Mouse (Mus musculus): Measurements from ENCODE around the gene Rab1b. TPM values are rescaled to one million over a fixed set of nuclear protein-coding genes. Genes with fewer than 3 reads are reported as not detected.
"Not testable (repeated sequence)": the region's sequence is repeated elsewhere in the genome, so short reads cannot be mapped to it uniquely, and the experiment has no call there.

The Rab1b gene
- polyA plus RNA-seq, 1 experiment from 2014 or later: 220 TPM

DNA sequence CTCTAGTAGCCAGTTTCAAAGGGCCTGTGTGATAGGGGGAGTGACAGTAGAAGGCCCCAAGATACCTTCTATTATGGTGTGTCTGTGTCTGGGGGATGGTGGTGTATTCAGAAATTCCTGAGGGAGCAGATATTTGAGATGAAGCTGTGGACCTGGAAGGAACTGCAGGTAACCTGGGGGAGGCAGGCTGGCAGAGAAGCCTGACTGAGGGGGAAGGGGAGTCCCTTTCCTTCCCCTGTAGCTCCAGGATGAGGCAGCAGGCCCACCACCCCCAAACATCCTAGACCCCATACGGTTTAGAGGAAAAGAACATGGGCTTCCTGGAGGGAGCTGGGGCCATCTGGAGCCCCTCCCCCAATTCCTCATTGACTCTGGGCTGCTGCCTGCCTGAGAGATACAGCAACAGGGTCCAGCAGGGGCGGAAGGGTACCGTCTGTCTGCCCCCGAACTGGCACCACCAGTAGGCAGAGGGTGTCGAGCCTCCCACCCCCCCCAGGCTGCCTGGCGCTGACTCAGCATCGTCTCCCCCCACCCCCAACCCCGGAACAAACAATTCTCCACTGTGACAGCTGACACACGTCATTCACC is 10.9 kb downstream of the Rab1b start:
- peak overlapping the region; percentile 93; the same call in 1 of the 2 replicates for H3K4me2 ChIP-seq
- no peaks in the 10 kb centered on the region for H3K9me3 ChIP-seq
- H3K9ac ChIP-seq: peak overlapping the region; percentile 34
- ATAC-seq (ENCODE audit: extremely low read depth, insufficient number of reproducible peaks, low FRiP score, low TSS enrichment): no peak
- H3K27me3 ChIP-seq (replicated peaks): peaks cover 15% of the 10 kb centered on the region; the same call in 1 of the 2 replicates
- H3K36me3 ChIP-seq: peaks cover 48% of the 10 kb centered on the region
- H3K4me3 ChIP-seq: no peak overlapping the region
- no peak overlapping the region for H3K27ac ChIP-seq (replicated peaks)
- 6% methylated on average over 9 of the region's 9 CpGs for WGBS
- H3K4me1 ChIP-seq: peaks cover 65% of the 10 kb centered on the region

DNA sequence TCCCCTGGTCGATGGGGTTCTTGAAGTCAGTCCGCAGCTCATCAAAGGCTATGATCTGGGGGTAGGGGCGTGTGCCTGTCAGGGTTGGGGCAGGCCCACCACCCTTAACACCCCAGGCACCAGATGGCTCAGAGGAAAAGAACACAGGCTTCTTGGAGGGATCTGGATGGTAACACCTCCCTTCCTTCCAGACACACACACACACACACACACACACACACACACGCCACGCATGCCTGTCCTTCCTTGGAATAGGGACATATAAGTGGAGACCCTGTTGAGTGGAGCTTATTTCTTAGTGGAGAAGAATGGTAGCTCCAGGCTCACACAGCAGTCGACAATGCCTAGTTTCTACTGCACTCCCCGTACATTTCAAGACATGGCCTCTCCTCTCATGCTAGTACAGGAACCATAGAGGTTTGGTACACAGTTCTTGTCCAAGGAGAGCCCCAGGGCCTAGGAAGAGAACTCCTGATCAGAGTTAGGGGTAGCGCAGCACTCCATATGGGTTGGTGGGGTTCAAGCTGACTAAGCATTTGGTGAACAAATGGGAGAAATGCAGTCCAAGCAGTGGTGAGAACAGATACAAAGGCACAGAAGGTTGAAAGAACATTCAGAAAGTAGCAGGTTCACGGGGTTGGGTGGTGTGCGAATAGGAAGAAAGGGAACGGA is 12.0 kb downstream of the Rab1b start:
- no peaks in the 10 kb centered on the region for H3K9me3 ChIP-seq
- H3K9ac ChIP-seq: 0 out of 2 replicates have a peak overlapping the region, but pooled peaks have one; percentile 28
- H3K4me3 ChIP-seq: no peak overlapping the region
- H3K27ac ChIP-seq (replicated peaks): no peak overlapping the region
- no peak for ATAC-seq (ENCODE audit: extremely low read depth, insufficient number of reproducible peaks, low FRiP score, low TSS enrichment)
- H3K27me3 ChIP-seq (replicated peaks): peaks cover 15% of the 10 kb centered on the region; the same call in 1 of the 2 replicates
- peaks cover 48% of the 10 kb centered on the region for H3K36me3 ChIP-seq
- H3K4me2 ChIP-seq: no peak overlapping the region
- WGBS: 37% methylated on average over 11 of the region's 11 CpGs
- H3K4me1 ChIP-seq: peaks cover 56% of the 10 kb centered on the region

DNA sequence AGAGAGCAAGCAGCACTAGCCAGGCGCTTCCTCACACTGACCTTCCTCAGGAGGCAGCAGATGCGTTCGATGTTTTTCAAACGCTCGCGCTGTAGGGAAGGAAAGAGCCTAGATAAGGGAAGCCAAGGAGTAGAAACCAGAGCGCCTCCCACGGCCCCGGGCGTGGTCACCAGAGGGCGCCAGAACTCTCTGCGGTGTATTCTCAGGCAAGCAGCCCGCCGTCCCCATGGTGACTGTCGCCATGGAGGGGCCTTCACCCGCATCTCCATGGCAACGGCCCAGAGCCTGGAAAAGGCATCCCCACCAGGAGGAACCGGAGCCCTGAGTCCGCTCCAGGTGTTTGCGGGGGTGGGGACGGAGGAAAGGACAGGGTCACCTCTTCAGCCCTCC is 12.6 kb downstream of the Rab1b start:
- peaks cover 60% of the 10 kb centered on the region for H3K4me1 ChIP-seq
- peaks cover 46% of the 10 kb centered on the region for H3K36me3 ChIP-seq
- whole genome bisulfite sequencing: 0% methylated on average over 21 of the region's 21 CpGs
- no peak overlapping the region for H3K27ac ChIP-seq (replicated peaks)
- peak overlapping the region; percentile 17; the same call in 1 of the 2 replicates for H3K9ac ChIP-seq
- no peak overlapping the region for H3K4me2 ChIP-seq
- ATAC-seq (ENCODE audit: extremely low read depth, insufficient number of reproducible peaks, low FRiP score, low TSS enrichment): peak; percentile 35; the same call in 1 of the 2 replicates
- H3K9me3 ChIP-seq: no peaks in the 10 kb centered on the region
- peaks cover 15% of the 10 kb centered on the region; the same call in 1 of the 2 replicates for H3K27me3 ChIP-seq (replicated peaks)
- H3K4me3 ChIP-seq: no peak overlapping the region

DNA sequence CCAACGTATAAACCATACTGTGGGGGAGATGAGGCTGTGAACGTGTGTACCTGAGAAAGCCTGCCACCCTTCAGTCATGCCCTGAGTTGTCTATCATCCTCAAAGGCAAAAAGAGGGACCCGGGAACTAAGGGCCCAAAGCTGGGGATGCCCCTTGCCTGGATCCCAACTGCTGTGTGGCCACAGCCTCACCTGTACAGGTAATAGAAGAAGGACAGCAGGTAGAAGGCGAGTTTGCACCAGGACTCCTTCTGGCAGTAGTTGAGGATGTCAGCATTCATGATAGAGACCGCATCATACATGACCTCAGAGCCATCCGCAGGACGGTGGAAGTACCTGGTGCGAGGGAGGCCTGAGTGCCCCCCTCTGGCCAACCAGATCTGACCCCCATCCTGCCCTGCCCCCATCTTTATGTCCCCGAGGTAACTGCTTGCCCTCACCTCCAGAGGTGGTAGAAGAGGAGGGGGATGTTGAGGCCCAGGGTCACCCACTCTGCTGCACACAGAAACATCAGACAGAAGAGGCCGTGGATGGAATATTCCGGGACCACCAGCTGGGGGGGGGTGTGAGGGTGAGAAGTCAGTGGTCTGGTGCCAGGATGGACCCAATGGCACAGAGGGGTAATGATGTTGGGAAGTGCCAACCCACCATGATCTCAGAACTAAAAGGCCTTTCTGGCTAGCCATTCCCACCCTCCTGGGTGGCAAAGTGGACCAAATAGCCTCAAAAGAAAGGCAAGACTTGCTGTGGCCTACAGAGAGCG is 13.2 kb downstream of the Rab1b start:
- Histone ChIP-seq H3K4me1 (peaks cover 59% of the 10 kb centered on the region), H3K4me3 (no peak overlapping the region), H3K27me3 (replicated peaks) (peaks cover 15% of the 10 kb centered on the region; the same call in 1 of the 2 replicates), H3K9ac (peak overlapping the region; percentile 17; the same call in 1 of the 2 replicates), H3K4me2 (no peak overlapping the region), H3K9me3 (no peaks in the 10 kb centered on the region), H3K27ac (replicated peaks) (no peak overlapping the region), H3K36me3 (peaks cover 42% of the 10 kb centered on the region)
- WGBS: 70% methylated on average over 12 of the region's 12 CpGs
- no peak; the same call in 1 of the 2 replicates for ATAC-seq (ENCODE audit: extremely low read depth, insufficient number of reproducible peaks, low FRiP score, low TSS enrichment)

DNA sequence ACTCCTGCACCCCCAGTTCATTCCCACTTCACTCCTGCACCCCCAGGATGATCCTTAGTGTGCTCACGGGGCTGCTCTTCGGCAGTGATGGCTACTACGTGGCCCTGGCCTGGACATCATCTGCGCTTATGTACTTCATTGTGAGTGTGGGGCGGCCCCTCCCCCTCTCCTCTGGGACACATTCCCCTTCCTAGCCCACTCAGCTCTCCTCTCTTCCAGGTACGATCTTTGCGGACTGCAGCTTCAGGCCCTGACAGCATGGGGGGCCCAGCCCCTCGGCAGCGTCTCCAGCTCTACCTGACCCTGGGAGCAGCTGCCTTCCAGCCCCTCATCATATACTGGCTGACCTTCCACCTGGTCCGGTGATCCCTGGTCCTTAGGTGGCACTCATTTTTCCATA is 14.8 kb downstream of the Rab1b start:
- no peak for ATAC-seq (ENCODE audit: extremely low read depth, insufficient number of reproducible peaks, low FRiP score, low TSS enrichment)
- Histone ChIP-seq H3K4me1 (peaks cover 50% of the 10 kb centered on the region), H3K27ac (replicated peaks) (no peak overlapping the region), H3K4me3 (no peak overlapping the region), H3K4me2 (no peak overlapping the region), H3K36me3 (peaks cover 42% of the 10 kb centered on the region), H3K27me3 (replicated peaks) (peaks cover 10% of the 10 kb centered on the region; the same call in 1 of the 2 replicates), H3K9ac (no peak overlapping the region), H3K9me3 (no peaks in the 10 kb centered on the region)
- WGBS: 81% methylated on average over 10 of the region's 10 CpGs

- Histone ChIP-seq H3K36me3 (peaks cover 42% of the 10 kb centered on the region), H3K9me3 (no peaks in the 10 kb centered on the region), H3K4me3 (peak overlapping the region; percentile 89), H3K27me3 (replicated peaks) (peaks cover 26% of the 10 kb centered on the region), H3K4me2 (peak overlapping the region; percentile 82), H3K27ac (replicated peaks) (no peak overlapping the region), H3K9ac (peak overlapping the region; percentile 93), H3K4me1 (peaks cover 36% of the 10 kb centered on the region)
- no peak for ATAC-seq (ENCODE audit: extremely low read depth, insufficient number of reproducible peaks, low FRiP score, low TSS enrichment)
- 81% methylated on average over 4 of the region's 4 CpGs for WGBS
These were observed 17.5 kb downstream of the Rab1b start for GRCm38 (mm10) chr19:5089324-5089723.

DNA sequence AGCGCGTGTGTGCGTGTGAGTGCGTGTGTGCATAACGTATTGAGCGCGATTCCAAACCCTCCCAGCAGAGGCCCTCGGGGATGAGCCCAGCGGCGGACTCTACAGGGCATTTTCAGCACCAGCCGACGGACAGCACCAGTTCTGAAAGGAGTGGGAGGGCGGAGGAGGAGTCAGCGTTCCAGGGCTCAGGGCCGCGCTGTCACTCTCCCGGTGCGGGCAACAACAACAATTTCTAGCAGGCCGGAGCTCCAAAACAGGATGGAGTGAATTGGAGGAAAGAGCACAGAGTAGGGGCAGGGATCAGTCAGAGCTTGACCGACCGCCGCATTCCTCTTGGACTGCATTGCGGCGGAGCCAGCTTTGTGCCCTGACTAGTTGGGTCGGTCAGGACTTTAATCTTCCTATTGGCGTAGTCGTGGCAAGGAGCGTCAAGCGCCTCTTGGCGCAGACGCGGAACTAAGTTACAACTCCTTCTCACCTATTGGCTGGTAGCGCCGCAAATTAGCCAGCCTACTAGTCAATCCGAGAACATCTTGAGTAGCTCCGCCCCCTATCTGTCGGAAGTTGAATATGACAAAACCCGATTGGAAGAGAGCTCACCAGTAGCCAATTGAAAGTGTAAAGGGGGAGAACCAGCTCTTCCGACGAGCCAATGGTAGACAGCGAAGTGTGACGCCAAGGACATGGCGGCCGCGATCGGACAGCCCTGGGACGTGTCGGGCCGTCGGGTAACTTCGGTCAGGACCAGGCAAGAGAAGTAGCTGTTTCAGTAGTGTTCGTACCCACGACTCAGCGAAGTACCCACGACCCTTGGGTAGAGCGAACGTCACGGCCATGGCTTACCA is 18.8 kb downstream of the Rab1b start, which contains the start of gene Yif1a:
Yif1a (plus strand) TSS at position 655 of the 845 bp plus-strand sequence.
- Histone ChIP-seq H3K4me2 (peak within 1 kb of the TSS; percentile 82), H3K27me3 (replicated peaks) (peaks cover 38% of the 10 kb centered on the region), H3K9ac (peak within 1 kb of the TSS; percentile 93), H3K36me3 (peaks cover 37% of the 10 kb centered on the region), H3K27ac (replicated peaks) (peak within 1 kb of the TSS; percentile 79), H3K4me1 (peaks cover 27% of the 10 kb centered on the region), H3K9me3 (no peaks in the 10 kb centered on the region), H3K4me3 (peak within 1 kb of the TSS; percentile 89)
- under 1% methylated on average over 58 of the region's 58 CpGs for WGBS
- peak; percentile 79 for ATAC-seq (ENCODE audit: extremely low read depth, insufficient number of reproducible peaks, low FRiP score, low TSS enrichment)

DNA sequence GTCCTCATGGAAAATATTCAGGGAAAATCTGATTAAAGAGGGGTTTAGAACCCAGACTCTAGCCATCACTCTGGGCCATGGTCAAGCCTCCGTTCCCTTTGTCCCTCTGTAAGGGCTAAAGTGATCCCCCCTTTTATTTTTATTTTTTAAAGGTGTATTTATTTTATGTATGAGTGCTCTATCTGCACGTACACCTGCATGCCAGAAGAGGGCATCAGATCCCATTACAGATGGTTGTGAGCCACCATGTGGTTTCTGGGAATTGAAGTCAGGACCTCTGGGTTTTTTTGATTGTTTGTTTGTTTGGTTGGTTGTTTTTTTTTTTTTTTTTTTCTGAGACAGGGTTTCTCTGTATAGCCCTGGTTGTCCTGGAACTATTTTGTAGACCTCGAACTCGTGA is 20.3 kb downstream of the Rab1b start:
- H3K9ac ChIP-seq; H3K9me3 ChIP-seq; H3K27ac ChIP-seq (replicated peaks); H3K4me3 ChIP-seq; H3K4me2 ChIP-seq; ATAC-seq (ENCODE audit: extremely low read depth, insufficient number of reproducible peaks, low FRiP score, low TSS enrichment): not testable (repeated sequence)
- H3K4me1 ChIP-seq: peaks cover 27% of the 10 kb centered on the region
- H3K36me3 ChIP-seq: peaks cover 21% of the 10 kb centered on the region
- 51% methylated on average over 4 of the region's 4 CpGs for WGBS
- peaks cover 53% of the 10 kb centered on the region for H3K27me3 ChIP-seq (replicated peaks)

DNA sequence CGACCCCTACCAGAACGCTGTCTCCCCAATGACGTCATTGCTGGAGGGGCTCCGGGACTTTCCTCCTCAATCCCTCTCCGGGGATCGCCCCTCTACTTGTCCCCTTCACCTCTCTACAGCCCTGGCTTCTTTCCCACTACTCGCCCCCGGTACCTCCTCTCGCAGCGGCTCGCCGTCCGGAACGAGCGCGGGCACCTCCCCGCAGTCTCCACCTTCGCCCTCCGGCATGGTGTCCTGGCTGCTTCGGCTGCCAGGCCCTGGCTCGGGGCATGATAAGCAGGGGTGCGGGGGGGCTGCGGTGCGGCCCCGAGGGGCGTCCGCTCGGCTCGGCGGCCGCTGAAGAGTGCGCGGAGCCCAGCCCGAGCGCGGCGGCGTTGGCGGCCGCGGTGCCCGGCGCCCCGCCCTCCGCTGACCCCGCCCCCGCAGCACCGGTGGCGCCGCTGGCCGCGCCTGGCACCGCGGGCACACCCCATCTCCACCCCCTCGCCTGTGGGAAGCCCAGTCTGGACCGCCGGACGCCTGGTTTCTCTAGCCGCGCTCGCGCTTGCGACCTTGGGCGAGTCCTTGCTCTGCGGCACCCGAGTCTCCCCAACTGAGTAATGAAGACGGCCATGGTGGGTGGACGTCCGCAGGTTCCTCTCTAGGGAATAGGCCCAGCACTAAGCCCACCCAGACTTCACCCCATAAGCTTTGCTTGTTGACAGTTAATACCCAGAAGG is 21.6 kb downstream of the Rab1b start, which contains the start of gene Tmem151a:
Tmem151a (minus strand) TSS at position 387 of the 719 bp plus-strand sequence.
- ATAC-seq (ENCODE audit: extremely low read depth, insufficient number of reproducible peaks, low FRiP score, low TSS enrichment): no peak
- WGBS: under 1% methylated on average over 50 of the region's 69 CpGs
- Histone ChIP-seq H3K36me3 (peaks cover 9% of the 10 kb centered on the region), H3K4me3 (peak within 1 kb of the TSS; percentile 62), H3K4me2 (peak within 1 kb of the TSS; percentile 89), H3K27ac (replicated peaks) (no peak within 1 kb of the TSS; the same call in 1 of the 2 replicates), H3K4me1 (peaks cover 27% of the 10 kb centered on the region), H3K27me3 (replicated peaks) (peaks cover 66% of the 10 kb centered on the region), H3K9ac (peak within 1 kb of the TSS; percentile 78), H3K9me3 (no peaks in the 10 kb centered on the region)

DNA sequence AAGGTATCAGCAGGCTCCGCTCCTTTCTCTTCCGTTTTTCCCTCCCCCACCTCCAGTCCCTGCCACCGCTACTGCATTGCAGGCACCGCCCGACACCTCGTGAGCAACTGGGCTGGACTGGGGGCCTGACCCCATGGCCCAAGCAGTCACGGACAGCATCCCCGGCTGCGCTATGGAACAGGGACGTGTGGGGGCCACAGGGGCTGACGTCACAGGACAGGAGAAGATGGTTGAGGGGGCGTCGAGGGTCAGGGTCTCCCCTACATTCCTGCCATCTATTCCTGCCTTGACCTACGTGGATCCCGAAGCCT is 22.1 kb downstream of the Rab1b start:
- WGBS: 2% methylated on average over 15 of the region's 15 CpGs
- peaks cover 4% of the 10 kb centered on the region for H3K36me3 ChIP-seq
- H3K27ac ChIP-seq (replicated peaks): no peak overlapping the region; the same call in 1 of the 2 replicates
- peak overlapping the region; percentile 78 for H3K9ac ChIP-seq
- H3K4me2 ChIP-seq: peak overlapping the region; percentile 89
- peaks cover 71% of the 10 kb centered on the region for H3K27me3 ChIP-seq (replicated peaks)
- H3K4me1 ChIP-seq: peaks cover 27% of the 10 kb centered on the region
- ATAC-seq (ENCODE audit: extremely low read depth, insufficient number of reproducible peaks, low FRiP score, low TSS enrichment): no peak
- no peaks in the 10 kb centered on the region for H3K9me3 ChIP-seq
- peak overlapping the region; percentile 62 for H3K4me3 ChIP-seq
